Mouse (Mus musculus) hindbrain, postnatal 0 days (tissue): ENCODE measurements around the gene Spdl1. TPM values are rescaled to one million over a fixed set of nuclear protein-coding genes. Genes with fewer than 3 reads are reported as not detected.
A peak's percentile ranks its signal among the peaks of the same experiment; 100 is the strongest.

Experiments
- ATAC-seq: fragments of 200-750 bp; cut with Nextera tagmentation; 2 replicates; pipeline ENCODE4 v1.8.0; 2017; ENCODE audit warnings: mild to moderate bottlenecking, moderate TSS enrichment, moderate library complexity
- DNase-seq: peaks from one replicate; pipeline ENCODE4 v3.0.0-alpha.2; 2015; ENCODE audit warnings: low spot score
- H3K27ac ChIP-seq: fragments of 300-500 bp; sonication (generic); 2 replicates; pipeline ENCODE4 v1.5.1; 2014; ENCODE audit warnings: mild to moderate bottlenecking
- H3K27me3 ChIP-seq: fragments of 300-500 bp; sonication (generic); 2 replicates; pipeline ENCODE4 v1.6.1; 2014; ENCODE audit warnings: low read length, mixed read lengths; ENCODE audit not compliant: insufficient read depth
- H3K36me3 ChIP-seq: fragments of 300-500 bp; sonication (generic); 2 replicates; pipeline ENCODE4 v1.6.1; 2014; ENCODE audit warnings: low read length, mixed read lengths; ENCODE audit not compliant: insufficient read depth
- H3K4me1 ChIP-seq: fragments of 300-500 bp; sonication (generic); 2 replicates; pipeline ENCODE4 v1.6.1; 2014; ENCODE audit warnings: antibody characterized with exemption, low read length, mixed read lengths; ENCODE audit not compliant: insufficient read depth
- H3K4me2 ChIP-seq: fragments of 300-500 bp; sonication (generic); 2 replicates; pipeline ENCODE4 v1.6.1; 2014; ENCODE audit warnings: low read depth, mild to moderate bottlenecking, low read length, moderate library complexity, mixed read lengths
- H3K4me3 ChIP-seq: fragments of 300-500 bp; sonication (generic); 2 replicates; pipeline ENCODE4 v1.5.1; 2014; ENCODE audit warnings: low read length
- H3K9ac ChIP-seq: fragments of 300-500 bp; sonication (generic); replicated peaks from 2 replicates; pipeline ENCODE4 v1.6.1; 2014; ENCODE audit warnings: mild to moderate bottlenecking, low read length, moderate library complexity, mixed read lengths
- H3K9me3 ChIP-seq: fragments of 300-500 bp; sonication (generic); 2 replicates; pipeline ENCODE4 v1.6.1; 2016; ENCODE audit warnings: low read length, mixed read lengths
- CTCF ChIP-seq: IDR thresholded peaks from 2 replicates; pipeline ENCODE4 v1.5.1; 2016; ENCODE audit warnings: antibody characterized with exemption, control low read depth, low read depth
- WGBS: fragments of 180-500 bp; shearing (Covaris S2); extraction: QIAGEN DNeasy Blood & Tissue Kit; methylation state at CpG from one replicate; pipeline ENCODE4 v1.1.7; 2014; 5-methylcytosine and 5-hydroxymethylcytosine counted together
- polyA plus RNA-seq: library from polyadenylated mRNA; unstranded; fragments of >200 nt; fragmentation: Nextera tagmentation; extraction: Ambion mirVana; gene quantifications from 2 replicates; pipeline ENCODE4 v1.2.1, GENCODE M21; 2015
- total RNA-seq: library from RNA; depleted of rRNA; stranded (reverse); fragments of >200 nt; gene quantifications from 2 replicates; pipeline ENCODE4 v1.2.3, GENCODE M21; 2014; rRNA removed

Gene Spdl1
- 0.61 and 1.6 TPM in 2 replicates for total RNA-seq
- polyA plus RNA-seq = 2.0 and 2.4 TPM in 2 replicates

DNA sequence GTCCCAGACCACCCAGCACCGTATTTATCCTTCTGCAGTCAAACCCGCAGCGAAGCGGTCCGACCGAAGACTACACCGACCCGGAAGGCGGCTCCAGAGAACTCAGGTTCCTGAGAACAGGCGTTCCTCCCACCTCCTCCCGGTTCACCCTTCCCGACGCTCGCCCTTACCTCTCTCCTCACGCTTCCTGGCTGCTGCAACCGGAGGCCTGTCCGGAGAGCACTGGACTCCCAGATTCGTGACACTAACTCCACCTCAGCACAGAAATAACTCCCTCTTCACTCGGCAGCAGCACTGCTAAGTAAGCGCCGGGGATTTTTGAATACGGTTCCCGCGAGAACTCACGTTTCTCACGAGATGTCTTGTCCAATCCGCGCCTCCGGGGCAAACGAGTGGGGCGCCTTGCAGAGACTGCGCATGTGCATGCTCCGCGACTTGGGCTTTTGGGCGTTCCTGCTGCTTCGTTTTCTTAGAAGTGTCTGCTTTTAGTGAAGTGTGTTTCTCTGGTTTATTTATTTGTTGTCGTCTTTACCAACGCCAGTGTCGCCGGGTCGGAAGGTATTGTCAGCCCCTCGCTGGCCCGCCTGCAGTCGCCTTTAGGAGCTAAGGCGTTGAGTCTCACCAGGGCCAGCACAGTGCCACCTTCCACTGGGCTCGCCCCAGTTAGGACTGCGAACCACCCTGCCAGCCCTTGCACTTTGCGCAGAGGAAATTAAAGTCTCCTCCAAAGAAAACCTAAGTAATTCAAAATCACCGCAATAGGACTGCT is at the start of gene Spdl1:
Gene Spdl1 (minus strand): TSS at position 324 of the 769 bp plus-strand sequence.
- Histone ChIP-seq H3K4me3 (peak within 1 kb of the TSS; percentile 68), H3K4me1 (peaks cover 5% of the 10 kb centered on the region; the same call in 1 of the 2 replicates), H3K4me2 (peak within 1 kb of the TSS; percentile 82), H3K36me3 (no peaks in the 10 kb centered on the region; the same call in 1 of the 2 replicates), H3K9ac (peak within 1 kb of the TSS; percentile 52), H3K27ac (peak within 1 kb of the TSS; percentile 62; the same call in 1 of the 2 replicates), H3K27me3 (no peaks in the 10 kb centered on the region), H3K9me3 (no peaks in the 10 kb centered on the region)
- WGBS = under 1% methylated on average over 49 of the region's 49 CpGs
- peak; percentile 98 for ATAC-seq
- TF ChIP-seq CTCF = no peak
- peak; percentile 98 for DNase-seq

DNA sequence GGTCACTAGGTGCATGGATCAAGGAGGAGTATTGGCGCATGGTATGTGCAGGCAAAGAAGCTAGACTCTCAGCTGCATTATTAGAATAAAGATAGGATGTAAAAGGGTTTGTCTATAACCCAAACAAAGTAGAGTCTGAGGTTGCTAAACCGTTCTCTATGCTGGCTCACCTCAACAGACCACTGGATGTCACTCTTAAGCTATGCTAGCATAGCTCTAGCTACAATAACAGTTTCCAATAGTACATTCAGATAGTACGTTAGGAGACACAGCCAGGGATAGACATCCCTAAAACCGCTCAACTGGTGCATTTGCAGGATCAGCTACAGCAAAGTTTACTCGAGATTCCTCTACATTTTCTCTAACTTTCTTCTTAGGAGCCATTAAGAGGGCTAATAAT is 48.1 kb upstream of the Spdl1 start:
- Histone ChIP-seq H3K4me1 (no peaks in the 10 kb centered on the region), H3K4me3 (no peak overlapping the region), H3K36me3 (no peaks in the 10 kb centered on the region), H3K27me3 (no peaks in the 10 kb centered on the region), H3K27ac (no peak overlapping the region), H3K9ac (no peak overlapping the region), H3K4me2 (no peak overlapping the region), H3K9me3 (no peaks in the 10 kb centered on the region)
- WGBS = 40% methylated on average over 5 of the region's 5 CpGs
- peak; percentile 95 for TF ChIP-seq CTCF
- ATAC-seq = peak; percentile 85
- DNase-seq = peak; percentile 83

DNA sequence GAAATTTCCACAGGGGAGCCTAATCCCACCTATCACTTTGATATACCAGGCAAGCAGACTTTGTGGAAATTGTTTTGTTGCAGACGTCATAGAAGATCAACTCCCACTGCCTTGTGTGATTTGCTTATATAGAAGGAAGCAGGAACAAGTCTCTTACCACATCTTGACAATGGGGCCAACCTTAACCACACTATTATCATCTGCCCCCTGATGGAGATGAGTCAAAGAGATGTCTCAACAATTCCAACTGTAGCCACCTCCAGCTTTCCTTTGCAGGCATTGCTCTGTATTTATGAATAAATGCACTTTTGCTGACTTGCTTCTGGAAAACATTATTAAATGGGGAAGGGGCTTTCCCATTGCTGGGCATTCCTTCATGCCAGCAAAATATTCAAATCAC is 46.2 kb upstream of the Spdl1 start:
- WGBS = 83% methylated on average over 1 of the region's 1 CpGs
- H3K9ac ChIP-seq = no peak overlapping the region

DNA sequence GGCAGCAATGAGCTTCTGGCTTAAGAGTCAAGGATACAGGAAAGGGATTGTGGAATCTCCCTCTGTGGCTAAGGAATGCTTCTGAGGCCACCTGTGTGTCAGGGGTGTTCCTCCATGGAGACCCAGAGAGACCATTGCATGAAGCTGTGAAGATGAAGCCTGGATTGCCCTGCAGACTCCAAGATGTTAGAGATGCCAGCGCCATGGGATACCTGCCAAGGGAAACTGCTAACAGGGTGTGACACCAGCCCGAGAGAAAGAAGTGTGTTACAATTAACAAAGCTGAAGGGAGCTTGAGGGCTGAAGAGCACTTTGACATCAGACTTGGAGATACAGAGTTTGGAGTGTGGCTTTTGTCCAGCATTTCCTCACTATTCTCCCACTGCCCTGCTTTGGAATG is 40.4 kb upstream of the Spdl1 start:
- H3K9me3 ChIP-seq = no peaks in the 10 kb centered on the region
- no peak overlapping the region for H3K4me2 ChIP-seq
- 51% methylated on average over 2 of the region's 2 CpGs for WGBS
- no peak for TF ChIP-seq CTCF
- no peak for DNase-seq
- ATAC-seq = no peak
- no peaks in the 10 kb centered on the region for H3K27me3 ChIP-seq
- H3K9ac ChIP-seq = no peak overlapping the region
- no peaks in the 10 kb centered on the region for H3K36me3 ChIP-seq
- H3K27ac ChIP-seq = no peak overlapping the region
- no peaks in the 10 kb centered on the region for H3K4me1 ChIP-seq
- no peak overlapping the region for H3K4me3 ChIP-seq

More for the DNA sequence above, 46.2 kb upstream of the Spdl1 start:
- Histone ChIP-seq H3K27ac (no peak overlapping the region), H3K4me3 (no peak overlapping the region), H3K4me1 (no peaks in the 10 kb centered on the region), H3K9me3 (no peaks in the 10 kb centered on the region), H3K27me3 (no peaks in the 10 kb centered on the region), H3K36me3 (no peaks in the 10 kb centered on the region), H3K4me2 (no peak overlapping the region)
- DNase-seq (no peak), ATAC-seq (no peak)
- no peak for TF ChIP-seq CTCF

DNA sequence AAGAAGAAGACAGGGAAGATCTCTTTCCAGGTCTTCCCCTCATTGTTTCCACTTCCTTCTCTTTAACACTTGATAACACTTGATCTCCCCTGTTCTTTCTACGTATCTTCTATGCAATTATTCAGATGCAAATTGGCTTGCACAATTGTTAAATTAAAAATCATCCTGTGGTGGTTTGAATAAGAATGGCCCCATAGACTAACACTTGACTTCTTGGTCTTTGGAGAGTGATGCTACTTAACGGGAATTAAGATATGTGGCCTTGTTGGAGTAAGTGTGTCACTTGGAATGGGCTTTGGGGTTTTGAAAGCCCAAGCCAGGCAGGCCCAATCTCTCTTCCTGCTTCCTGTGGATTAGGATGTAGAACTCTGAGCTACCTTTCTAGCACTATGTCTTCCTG is 39.0 kb upstream of the Spdl1 start:
- Histone ChIP-seq H3K9me3 (no peaks in the 10 kb centered on the region), H3K27me3 (no peaks in the 10 kb centered on the region), H3K4me2 (no peak overlapping the region), H3K4me3 (no peak overlapping the region), H3K4me1 (no peaks in the 10 kb centered on the region), H3K36me3 (no peaks in the 10 kb centered on the region), H3K27ac (no peak overlapping the region), H3K9ac (no peak overlapping the region)
- no peak for TF ChIP-seq CTCF
- 68% methylated on average over 2 of the region's 2 CpGs for WGBS
- no peak for ATAC-seq
- DNase-seq = no peak

DNA sequence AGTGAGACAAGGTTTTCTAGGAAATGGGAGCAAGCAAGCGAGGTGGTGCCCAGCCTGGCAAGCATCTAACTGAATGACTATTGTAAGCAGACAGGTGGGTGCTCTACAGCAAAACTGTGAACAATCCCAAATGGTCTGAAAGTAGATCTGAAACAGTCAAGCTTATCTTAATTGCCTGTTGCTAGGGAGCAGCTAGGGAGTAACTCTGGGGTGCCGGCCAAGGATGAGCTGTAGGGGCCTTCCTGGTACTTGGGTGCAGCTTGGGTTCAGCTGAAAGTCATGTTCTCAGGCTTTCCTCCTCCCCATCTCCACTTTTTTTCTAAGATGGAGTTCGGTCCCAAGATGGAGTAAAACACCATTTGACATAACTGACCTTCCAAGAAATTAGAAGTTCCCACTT is 38.5 kb upstream of the Spdl1 start:
- Histone ChIP-seq H3K9ac (no peak overlapping the region), H3K4me2 (no peak overlapping the region), H3K4me1 (no peaks in the 10 kb centered on the region), H3K27me3 (no peaks in the 10 kb centered on the region), H3K27ac (no peak overlapping the region), H3K4me3 (no peak overlapping the region), H3K36me3 (no peaks in the 10 kb centered on the region), H3K9me3 (no peaks in the 10 kb centered on the region)
- no peak for ATAC-seq
- 80% methylated on average over 3 of the region's 3 CpGs for WGBS
- DNase-seq = no peak
- no peak for TF ChIP-seq CTCF

DNA sequence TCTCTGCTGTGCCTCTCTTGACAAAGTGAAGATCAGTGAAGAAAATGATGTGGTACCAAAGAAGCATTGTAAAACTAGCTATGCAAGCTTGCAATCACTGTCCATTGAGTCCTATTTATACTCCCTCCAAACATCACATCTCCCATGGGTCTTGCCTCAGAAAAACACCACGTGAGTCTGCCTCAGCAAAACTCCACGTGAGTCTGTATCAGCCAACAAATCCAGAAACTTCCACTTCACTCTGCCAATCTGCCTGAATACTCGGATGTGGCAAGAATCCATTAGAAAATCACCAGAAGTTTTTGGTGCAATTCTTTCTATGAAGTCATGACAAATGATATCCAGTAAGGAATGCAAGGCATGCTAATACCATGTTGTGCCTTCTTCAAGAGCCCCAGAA is 38.0 kb upstream of the Spdl1 start:
- Histone ChIP-seq H3K4me3 (no peak overlapping the region), H3K9ac (no peak overlapping the region), H3K4me2 (no peak overlapping the region), H3K27ac (no peak overlapping the region), H3K4me1 (no peaks in the 10 kb centered on the region), H3K27me3 (no peaks in the 10 kb centered on the region), H3K36me3 (no peaks in the 10 kb centered on the region), H3K9me3 (no peaks in the 10 kb centered on the region)
- DNase-seq = no peak
- ATAC-seq = no peak
- WGBS = 84% methylated on average over 3 of the region's 3 CpGs
- TF ChIP-seq CTCF = no peak
